Comparison of ENCODE assay signal across 12 mouse cellular contexts in the genomic region with DNA sequence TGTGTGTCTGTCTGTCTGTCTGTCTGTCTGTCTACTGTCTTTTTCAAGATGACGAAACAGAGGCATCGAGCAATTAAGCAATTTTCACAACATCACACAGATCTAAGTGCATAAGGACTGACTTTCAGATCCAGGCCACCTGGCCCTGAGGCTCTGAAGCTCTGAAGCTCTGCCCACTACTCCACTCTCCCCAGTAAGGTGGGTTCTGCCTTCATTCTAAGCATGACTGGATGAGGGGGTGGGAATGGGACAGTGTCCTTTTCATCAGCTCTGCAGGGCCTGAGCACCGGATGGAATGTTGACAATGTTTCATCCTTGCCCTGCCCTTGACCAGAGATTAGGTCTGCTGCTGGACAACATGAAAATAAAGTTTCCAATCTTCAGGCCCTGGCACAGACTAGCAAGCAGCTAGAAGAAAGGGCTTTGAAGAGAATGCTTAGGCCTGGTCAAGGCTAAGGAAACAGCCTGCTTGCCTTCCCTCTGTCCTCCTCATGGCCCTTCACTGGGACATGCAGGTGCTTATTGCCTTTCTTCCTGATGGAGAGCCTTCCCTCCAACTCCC.
"Had no signal": no experiment of that assay in that cellular context is flagged by ENCODE, and none has a peak within 500 bp of the region (broad histone marks: within the 10 kb centered on the region; RNA-seq: fewer than 3 reads in every experiment).

No protein-coding gene starts in this region.

- H3K9me3 ChIP-seq: neural tube, embryonic 15.5 days had no signal

- H3K4me3 ChIP-seq: limb, embryonic 12.5 days; midbrain, embryonic 13.5 days; neural tube, embryonic 15.5 days had no signal

- H3K9ac ChIP-seq: limb, embryonic 12.5 days; liver, embryonic 14.5 days; midbrain, embryonic 13.5 days; neural tube, embryonic 15.5 days had no signal

- H3K27me3 ChIP-seq: midbrain, embryonic 13.5 days had no signal

- H3K4me2 ChIP-seq: limb, embryonic 12.5 days; midbrain, embryonic 13.5 days; neural tube, embryonic 15.5 days had no signal

- H3K36me3 ChIP-seq: limb, embryonic 12.5 days; neural tube, embryonic 15.5 days had no signal

- DNase-seq: kidney, postnatal 36 days; lung, adult 2 months; lung, postnatal 36 days; right cerebral cortex, postnatal 4 days; spleen, adult 18-20 months; thymus, postnatal 4 days had no signal

- H3K27ac ChIP-seq: kidney, postnatal 0 days; limb, embryonic 12.5 days; liver, embryonic 14.5 days; midbrain, embryonic 13.5 days; neural tube, embryonic 15.5 days had no signal

- ATAC-seq: lung, postnatal 0 days; midbrain, embryonic 13.5 days had no signal
